Mouse (Mus musculus) c-Kit-positive CD71-positive TER-119-negative erythroid progenitor cells, embryonic 14.5 days (primary cell): ENCODE results near the gene Igf2r.

Source experiments
- DNase-seq: peaks from one replicate; pipeline ENCODE4 v3.0.0-alpha.2; 2013; ENCODE audit warnings: low read depth

The Igf2r gene

GRCm38 (mm10) chr17:12782861-12783847 is 13.7 kb upstream of the Igf2r start:
- no peak for DNase-seq

GRCm38 (mm10) chr17:12781101-12781500 is 11.6 kb upstream of the Igf2r start:
- DNase-seq, result no peak

GRCm38 (mm10) chr17:12780125-12780524 is 10.7 kb upstream of the Igf2r start:
- no peak for DNase-seq

GRCm38 (mm10) chr17:12779442-12779841 is 10.0 kb upstream of the Igf2r start:
- DNase-seq, result no peak

GRCm38 (mm10) chr17:12773956-12774355 is 4.5 kb upstream of the Igf2r start:
- no peak for DNase-seq

GRCm38 (mm10) chr17:12770500-12770899 is 1.0 kb upstream of the Igf2r start:
- DNase-seq, result no peak

GRCm38 (mm10) chr17:12768415-12769379 is 767 bp downstream of the Igf2r start:
- DNase-seq, result no peak

GRCm38 (mm10) chr17:12767294-12767852 is 2.1 kb downstream of the Igf2r start:
- DNase-seq, result no peak

- DNase-seq, result no peak
These were observed 6.1 kb downstream of the Igf2r start for GRCm38 (mm10) chr17:12763412-12763811.

- DNase-seq, result no peak
These were observed 8.9 kb downstream of the Igf2r start for GRCm38 (mm10) chr17:12760355-12761146.

- no peak for DNase-seq
These were observed 9.8 kb downstream of the Igf2r start for GRCm38 (mm10) chr17:12759646-12760074.

- DNase-seq, result no peak
These were observed 10.6 kb downstream of the Igf2r start for GRCm38 (mm10) chr17:12758701-12759455.

GRCm38 (mm10) chr17:12757990-12758389 is 11.5 kb downstream of the Igf2r start:
- no peak for DNase-seq

GRCm38 (mm10) chr17:12757161-12757560 is 12.3 kb downstream of the Igf2r start:
- DNase-seq, result no peak

GRCm38 (mm10) chr17:12755951-12756350 is 13.5 kb downstream of the Igf2r start:
- no peak for DNase-seq

- no peak for DNase-seq
These were observed 14.3 kb downstream of the Igf2r start for GRCm38 (mm10) chr17:12755146-12755545.

- DNase-seq, result no peak
These were observed 15.0 kb downstream of the Igf2r start for GRCm38 (mm10) chr17:12754243-12755007.

- no peak for DNase-seq
These were observed 16.4 kb downstream of the Igf2r start for GRCm38 (mm10) chr17:12753050-12753449.

- no peak for DNase-seq
These were observed 17.8 kb downstream of the Igf2r start for GRCm38 (mm10) chr17:12751641-12752040.

- no peak for DNase-seq
These were observed 18.2 kb downstream of the Igf2r start for GRCm38 (mm10) chr17:12751218-12751617.
